Mouse (Mus musculus) CD4-positive naive resting alpha-beta T cell, adult 57 days (primary cell): ENCODE data around the gene Gm11009. TPM values are rescaled to one million over a fixed set of nuclear protein-coding genes. Genes with fewer than 3 reads are reported as not detected.

Source experiments
- total RNA-seq: library from RNA; stranded (reverse); gene quantifications from one replicate; pipeline ENCODE4 v1.2.4, GENCODE M21; 2023

The Gm11009 gene
- total RNA-seq, result not detected

DNA sequence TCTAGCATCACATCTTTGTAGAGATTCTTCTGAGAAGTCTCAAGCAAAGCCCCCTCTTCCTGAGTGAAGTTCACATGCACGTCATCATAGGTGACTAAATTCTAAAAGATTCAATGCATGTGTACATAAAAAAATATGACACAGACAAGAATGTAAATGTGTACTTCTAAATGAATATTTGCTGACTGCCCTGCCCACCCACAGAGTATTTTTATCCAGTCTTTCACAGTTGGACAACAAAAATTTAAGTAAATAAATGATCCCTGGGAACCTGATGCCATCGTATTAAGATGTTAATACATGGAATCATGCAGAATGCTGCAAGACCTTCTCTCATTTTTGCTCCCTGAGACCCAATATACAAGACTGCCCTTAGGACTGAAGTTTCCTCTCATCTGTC lies at the start of gene Gm11009:
Gm11009 (minus strand) TSS at position 101 of the 400 bp plus-strand sequence.

Other genes starting within 250 kb of the Gm11009 start
- 2.2 TPM for gene Gm2004, start 169.7 kb downstream of the Gm11009 start, total RNA-seq
- gene 2210418O10Rik, start 92.9 kb downstream of the Gm11009 start, total RNA-seq, result 1.7 TPM
- 4.6 TPM for gene Gm14435, start 104.1 kb upstream of the Gm11009 start, total RNA-seq
- gene Gm14434, start 167.3 kb upstream of the Gm11009 start, total RNA-seq, result not detected
- gene Zfp967, start 201.6 kb upstream of the Gm11009 start, total RNA-seq, result not detected